11 mouse cellular contexts compared by ENCODE assay signal in genomic region chr10:61424500-61424899, GRCm38 (mm10). TPM values are rescaled to one million over a fixed set of nuclear protein-coding genes. Genes with fewer than 3 reads are reported as not detected.
DNase-seq lines count a peak whose midpoint lies in the region; ATAC-seq lines count a peak whose summit lies in the region.
"Had no signal": no experiment of that assay in that cellular context is flagged by ENCODE, and none has a peak within 500 bp of the region (broad histone marks: within the 10 kb centered on the region; RNA-seq: fewer than 3 reads in every experiment).

No protein-coding gene starts in this region.

- ATAC-seq in forebrain, embryonic 11.5 days (replicated peaks; ENCODE audit: low FRiP score) = no peak; the same call in 1 of the 2 replicates
- peak; percentile 45 for ATAC-seq in midbrain, embryonic 15.5 days (replicated peaks)

- no peak overlapping the region for H3K4me3 ChIP-seq in forebrain, embryonic 11.5 days (ENCODE audit: low read depth, low read length)
- H3K4me3 ChIP-seq in midbrain, embryonic 15.5 days = no peak overlapping the region
- H3K4me3 ChIP-seq: heart, embryonic 10.5 days; limb, embryonic 12.5 days had no signal

- H3K27me3 ChIP-seq in forebrain, embryonic 11.5 days (ENCODE audit: control insufficient read depth, insufficient read depth, low read length) = peaks cover 10% of the 10 kb centered on the region
- peaks cover 16% of the 10 kb centered on the region for H3K27me3 ChIP-seq in midbrain, embryonic 15.5 days (replicated peaks)

- no peaks in the 10 kb centered on the region for H3K36me3 ChIP-seq in forebrain, embryonic 11.5 days (ENCODE audit: control insufficient read depth, insufficient read depth, low read length)
- H3K36me3 ChIP-seq in midbrain, embryonic 15.5 days (replicated peaks) = no peaks in the 10 kb centered on the region

- H3K9ac ChIP-seq in forebrain, embryonic 11.5 days (ENCODE audit: low read length) = no peak overlapping the region
- H3K9ac ChIP-seq in midbrain, embryonic 15.5 days = no peak overlapping the region
- H3K9ac ChIP-seq: limb, embryonic 12.5 days had no signal

- no peaks in the 10 kb centered on the region for H3K9me3 ChIP-seq in forebrain, embryonic 11.5 days (ENCODE audit: control insufficient read depth, low read length)
- H3K9me3 ChIP-seq in midbrain, embryonic 15.5 days = no peaks in the 10 kb centered on the region
- H3K9me3 ChIP-seq: heart, embryonic 10.5 days; limb, embryonic 12.5 days had no signal

- intact Hi-C loops in left cerebral cortex, postnatal 4 days (cut with DNase I) = no loop called here
- intact Hi-C loops in left cerebral cortex, postnatal 14 days (cut with DNase I) = no loop called here

- H3K27ac ChIP-seq in forebrain, embryonic 11.5 days (ENCODE audit: low read depth, low read length) = peak overlapping the region; percentile 18; the same call in 1 of the 2 replicates
- H3K27ac ChIP-seq in midbrain, embryonic 15.5 days = no peak overlapping the region
- H3K27ac ChIP-seq: heart, embryonic 10.5 days; limb, embryonic 12.5 days had no signal

- DNase-seq in cerebellum, postnatal 10 days = peak; percentile 28 to 37
- no peak for DNase-seq in cerebellum, postnatal 25 days
- peak; percentile 31 for DNase-seq in left cerebral cortex, postnatal 4 days
- no peak for DNase-seq in left cerebral cortex, postnatal 14 days (ENCODE audit: low spot score in 2 of 2)
- DNase-seq in forebrain, embryonic 11.5 days (ENCODE audit: low spot score) = no peak
- DNase-seq in cerebellum, adult 18-20 months = no peak
- no peak for DNase-seq in c-Kit-positive CD71-positive TER-119-positive erythroid progenitor cells, embryonic 14.5 days (ENCODE audit: low spot score)

- no peaks in the 10 kb centered on the region; the same call in 1 of the 2 replicates for H3K4me1 ChIP-seq in forebrain, embryonic 11.5 days (replicated peaks; ENCODE audit: control insufficient read depth, insufficient read depth, low read length)
- H3K4me1 ChIP-seq in midbrain, embryonic 15.5 days = peaks cover 8% of the 10 kb centered on the region

- 39% methylated on average over 7 of the region's 7 CpGs for WGBS in forebrain, embryonic 11.5 days
- 23% methylated on average over 7 of the region's 7 CpGs for WGBS in midbrain, embryonic 15.5 days

- no peak overlapping the region for H3K4me2 ChIP-seq in forebrain, embryonic 11.5 days (ENCODE audit: low read depth, low read length, severe bottlenecking)
- H3K4me2 ChIP-seq in midbrain, embryonic 15.5 days = peak overlapping the region; percentile 6; the same call in 1 of the 2 replicates
- H3K4me2 ChIP-seq: limb, embryonic 12.5 days had no signal

RNA-seq across cellular contexts. Expression of gene Nodal, which starts 6.7 kb away (rescaled TPM):
- total RNA-seq in left cerebral cortex, postnatal 4 days (2021) = under 1 TPM in 1 of 2 experiments, not detected in 1; 0.18 TPM
- under 1 TPM; 0.25 to 0.33 TPM for total RNA-seq in left cerebral cortex, postnatal 14 days (2021)
- polyA plus RNA-seq in forebrain, embryonic 11.5 days (2014; fragmentation: Nextera tagmentation; extraction: Ambion mirVana) = not detected in 2 replicates
- 0.10 and 0.28 TPM in 2 replicates for polyA plus RNA-seq in midbrain, embryonic 15.5 days (2015; fragmentation: Nextera tagmentation; extraction: Ambion mirVana)
- total RNA-seq: common myeloid progenitor, adult 5-6 weeks had no signal
- polyA plus RNA-seq: limb, embryonic 12.5 days had no signal

RNA-seq across cellular contexts. Expression of gene Eif4ebp2, which starts 28.0 kb away (rescaled TPM):
- 10 to 100 TPM; 68.6 to 71.7 TPM for total RNA-seq in left cerebral cortex, postnatal 4 days (2021)
- total RNA-seq in left cerebral cortex, postnatal 14 days (2021) = 10 to 100 TPM; 43.0 to 45.8 TPM
- polyA plus RNA-seq in forebrain, embryonic 11.5 days (2014; fragmentation: Nextera tagmentation; extraction: Ambion mirVana) = 41.5 and 50.8 TPM in 2 replicates
- 65.8 and 71.3 TPM in 2 replicates for polyA plus RNA-seq in midbrain, embryonic 15.5 days (2015; fragmentation: Nextera tagmentation; extraction: Ambion mirVana)

RNA-seq across cellular contexts. Expression of gene Pald1, which starts 41.2 kb away (rescaled TPM):
- 10 to 100 TPM; 22.8 to 25.8 TPM for total RNA-seq in left cerebral cortex, postnatal 4 days (2021)
- total RNA-seq in left cerebral cortex, postnatal 14 days (2021) = 10 to 100 TPM; 15.0 to 15.1 TPM
- polyA plus RNA-seq in forebrain, embryonic 11.5 days (2014; fragmentation: Nextera tagmentation; extraction: Ambion mirVana) = 21.3 and 22.9 TPM in 2 replicates
- polyA plus RNA-seq in midbrain, embryonic 15.5 days (2015; fragmentation: Nextera tagmentation; extraction: Ambion mirVana) = 22.5 and 23.7 TPM in 2 replicates

RNA-seq across cellular contexts. Expression of gene Lrrc20, which starts 51.1 kb away (rescaled TPM):
- total RNA-seq in left cerebral cortex, postnatal 4 days (2021) = 10 to 100 TPM; 20.0 to 22.1 TPM
- total RNA-seq in left cerebral cortex, postnatal 14 days (2021) = 10 to 100 TPM; 13.0 to 13.9 TPM
- polyA plus RNA-seq in forebrain, embryonic 11.5 days (2014; fragmentation: Nextera tagmentation; extraction: Ambion mirVana) = 14.6 and 15.0 TPM in 2 replicates
- 18.1 TPM in 2 replicates for polyA plus RNA-seq in midbrain, embryonic 15.5 days (2015; fragmentation: Nextera tagmentation; extraction: Ambion mirVana)

Comparison
In these comparisons a context has a peak if more than half of its experiments do, and no peak if none do; other contexts are left out.
1. DNase-seq: peak in cerebellum, postnatal 10 days (2 of 2) and left cerebral cortex, postnatal 4 days (single experiment); none in cerebellum, postnatal 25 days (0 of 2), left cerebral cortex, postnatal 14 days (0 of 2), forebrain, embryonic 11.5 days (single experiment), cerebellum, adult 18-20 months (0 of 2) and c-Kit-positive CD71-positive TER-119-positive erythroid progenitor cells, embryonic 14.5 days (single experiment).